Mouse (Mus musculus) erythroblast, embryonic 14.5 days (primary cell): Measurements from ENCODE around the gene Pde4d.

Experiments used
- GATA1 ChIP-seq: IDR thresholded peaks from 2 replicates; pipeline ENCODE4 v1.6.1; 2012; ENCODE audit warnings: low read length, inconsistent platforms, mixed read lengths
- TAL1 ChIP-seq: IDR thresholded peaks from 3 replicates; pipeline ENCODE4 v1.6.1; 2012; ENCODE audit warnings: low read length, inconsistent platforms, mixed read lengths

DNA sequence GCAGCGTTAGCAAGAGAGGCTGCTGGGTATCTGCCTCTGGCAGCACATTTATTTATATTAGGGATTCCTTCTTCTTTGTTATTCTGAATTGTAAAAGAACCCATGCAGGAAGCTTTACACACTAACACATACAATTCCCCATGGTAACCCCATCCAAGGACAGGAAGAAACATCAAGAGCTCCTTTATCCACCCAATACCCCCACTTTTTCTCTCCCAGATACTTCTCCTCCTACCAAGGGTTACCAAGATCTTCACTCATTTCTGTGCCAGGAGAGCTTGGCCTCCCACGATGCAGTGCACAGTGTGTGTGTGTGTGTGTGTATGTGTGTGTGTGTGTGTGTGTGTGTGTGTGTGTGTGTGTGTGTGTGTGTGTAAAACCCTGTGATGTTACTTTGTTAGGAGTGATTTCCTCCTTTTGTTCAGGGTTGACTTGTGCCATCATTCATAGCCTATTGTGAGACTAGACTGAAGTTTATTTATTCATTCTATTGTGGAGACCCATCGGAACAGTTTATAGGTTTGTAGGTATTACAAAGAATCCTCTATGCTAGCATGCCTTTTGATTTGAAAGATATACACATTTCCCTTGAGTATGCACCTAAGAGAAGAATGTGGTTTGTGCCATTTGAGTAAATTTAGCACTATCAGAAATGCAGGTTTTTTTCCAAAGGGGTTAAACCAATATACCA is 846.7 kb downstream of the Pde4d start:
- TF ChIP-seq GATA1, result no peak
- TF ChIP-seq TAL1, result no peak
